Mouse (Mus musculus) forebrain, embryonic 16.5 days (tissue): Measurements from ENCODE around the gene Ifnlr1. TPM values are rescaled to one million over a fixed set of nuclear protein-coding genes. Genes with fewer than 3 reads are reported as not detected.

Source experiments
- ATAC-seq: fragments of 200-750 bp; cut with Nextera tagmentation; 2 replicates; pipeline ENCODE4 v1.8.0; 2017; ENCODE audit warnings: mild to moderate bottlenecking, moderate library complexity
- H3K27ac ChIP-seq: fragments of 300-500 bp; sonication (generic); 2 replicates; pipeline ENCODE4 v1.5.1; 2014; ENCODE audit warnings: low read length, control low read depth
- H3K27me3 ChIP-seq: fragments of 300-500 bp; sonication (generic); replicated peaks from 2 replicates; pipeline ENCODE4 v1.6.1; 2014; ENCODE audit warnings: low read length; ENCODE audit not compliant: control insufficient read depth, insufficient read depth
- H3K36me3 ChIP-seq: fragments of 300-500 bp; sonication (generic); 2 replicates; pipeline ENCODE4 v1.6.1; 2014; ENCODE audit not compliant: control insufficient read depth, insufficient read depth
- H3K4me1 ChIP-seq: fragments of 300-500 bp; sonication (generic); replicated peaks from 2 replicates; pipeline ENCODE4 v1.6.1; 2014; ENCODE audit warnings: low read length; ENCODE audit not compliant: control insufficient read depth, insufficient read depth
- H3K4me2 ChIP-seq: fragments of 300-500 bp; sonication (generic); 2 replicates; pipeline ENCODE4 v1.6.1; 2014; ENCODE audit warnings: mild to moderate bottlenecking, low read length, control low read depth
- H3K4me3 ChIP-seq: fragments of 300-500 bp; sonication (generic); replicated peaks from 2 replicates; pipeline ENCODE4 v1.5.1; 2014; ENCODE audit warnings: mild to moderate bottlenecking, low read length, control low read depth
- H3K9ac ChIP-seq: fragments of 300-500 bp; sonication (generic); replicated peaks from 2 replicates; pipeline ENCODE4 v1.6.1; 2014; ENCODE audit warnings: low read depth, low read length, control low read depth
- H3K9me3 ChIP-seq: fragments of 300-500 bp; sonication (generic); 2 replicates; pipeline ENCODE4 v1.6.1; 2016; ENCODE audit warnings: low read length; ENCODE audit not compliant: control insufficient read depth
- WGBS: fragments of 180-500 bp; shearing (Covaris S2); extraction: QIAGEN DNeasy Blood & Tissue Kit; methylation state at CpG from one replicate; pipeline ENCODE4 v1.1.7; 2014; 5-methylcytosine and 5-hydroxymethylcytosine counted together
- polyA plus RNA-seq: library from polyadenylated mRNA; unstranded; fragments of >200 nt; fragmentation: Nextera tagmentation; extraction: Ambion mirVana; gene quantifications from 2 replicates; pipeline ENCODE4 v1.2.1, GENCODE M21; 2015

Ifnlr1 gene
- polyA plus RNA-seq, 1 experiment from 2014 or later: 0.18 TPM

DNA sequence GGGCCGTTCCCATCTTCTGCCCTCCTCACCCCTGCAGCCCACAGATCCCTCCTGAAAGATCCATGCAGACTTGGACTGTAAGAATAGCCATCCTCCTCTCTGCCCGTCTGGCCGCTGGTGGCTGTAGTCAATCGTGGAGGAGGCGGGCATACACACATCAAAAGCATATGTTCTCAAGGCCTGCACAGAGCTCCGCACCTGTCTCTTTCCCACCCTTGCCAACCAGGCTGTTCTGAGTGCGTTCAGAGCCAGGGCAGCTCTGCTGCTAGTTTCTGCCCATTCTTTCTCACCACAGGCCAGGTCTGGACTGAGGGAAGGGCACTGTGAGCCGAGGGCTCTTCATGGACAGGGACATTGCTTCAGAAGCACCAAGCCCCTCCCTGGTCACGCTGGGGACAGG is 44.1 kb downstream of the Ifnlr1 start:
- no peaks in the 10 kb centered on the region for H3K27me3 ChIP-seq
- no peaks in the 10 kb centered on the region for H3K36me3 ChIP-seq
- H3K9me3 ChIP-seq: 0 out of 2 replicates have a peak, but pooled peaks cover 2% of the 10 kb centered on the region
- H3K4me3 ChIP-seq: no peak overlapping the region
- H3K9ac ChIP-seq: no peak overlapping the region
- WGBS: 63% methylated on average over 9 of the region's 9 CpGs
- ATAC-seq: no peak
- H3K4me1 ChIP-seq: no peaks in the 10 kb centered on the region
- no peak overlapping the region for H3K4me2 ChIP-seq
- no peak overlapping the region for H3K27ac ChIP-seq

GRCm38 (mm10) chr4:135730951-135731350 is 44.9 kb downstream of the Ifnlr1 start:
- H3K4me1 ChIP-seq: no peaks in the 10 kb centered on the region
- no peak overlapping the region for H3K9ac ChIP-seq
- no peak overlapping the region for H3K27ac ChIP-seq
- ATAC-seq: no peak
- no peaks in the 10 kb centered on the region for H3K36me3 ChIP-seq
- 0 out of 2 replicates have a peak, but pooled peaks cover 2% of the 10 kb centered on the region for H3K9me3 ChIP-seq
- no peak overlapping the region for H3K4me3 ChIP-seq
- no peak overlapping the region for H3K4me2 ChIP-seq
- no peaks in the 10 kb centered on the region for H3K27me3 ChIP-seq
- WGBS: 70% methylated on average over 8 of the region's 8 CpGs

DNA sequence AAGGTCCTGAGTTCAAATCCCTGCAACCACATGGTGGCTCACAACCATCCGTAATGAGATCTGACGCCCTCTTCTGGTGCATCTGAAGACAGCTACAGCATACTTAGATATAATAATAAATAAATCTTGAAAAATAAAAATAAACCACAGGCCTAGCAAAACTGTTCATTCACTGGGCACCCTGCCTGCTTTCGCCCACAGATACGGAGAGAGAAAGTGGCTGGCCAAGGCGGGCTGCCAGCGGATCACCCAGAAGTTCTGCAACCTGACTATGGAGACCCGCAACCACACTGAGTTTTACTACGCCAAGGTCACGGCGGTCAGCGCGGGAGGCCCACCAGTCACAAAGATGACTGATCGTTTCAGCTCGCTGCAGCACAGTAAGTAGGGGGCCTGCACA is 47.8 kb downstream of the Ifnlr1 start:
- WGBS: 96% methylated on average over 14 of the region's 14 CpGs
- Histone ChIP-seq H3K4me3 (no peak overlapping the region), H3K27ac (no peak overlapping the region)

GRCm38 (mm10) chr4:135736903-135737302 is 50.8 kb downstream of the Ifnlr1 start:
- Histone ChIP-seq H3K4me2 (no peak overlapping the region), H3K36me3 (no peaks in the 10 kb centered on the region), H3K27ac (no peak overlapping the region), H3K27me3 (no peaks in the 10 kb centered on the region), H3K9ac (no peak overlapping the region), H3K9me3 (0 out of 2 replicates have a peak, but pooled peaks cover 2% of the 10 kb centered on the region), H3K4me1 (no peaks in the 10 kb centered on the region), H3K4me3 (no peak overlapping the region)
- no peak for ATAC-seq
- 70% methylated on average over 3 of the region's 3 CpGs for WGBS

More for the DNA sequence above, 47.8 kb downstream of the Ifnlr1 start:
- H3K4me1 ChIP-seq: no peaks in the 10 kb centered on the region
- H3K9ac ChIP-seq: no peak overlapping the region
- no peaks in the 10 kb centered on the region for H3K36me3 ChIP-seq
- no peaks in the 10 kb centered on the region for H3K27me3 ChIP-seq
- no peak for ATAC-seq
- H3K9me3 ChIP-seq: 0 out of 2 replicates have a peak, but pooled peaks cover 2% of the 10 kb centered on the region
- H3K4me2 ChIP-seq: no peak overlapping the region

DNA sequence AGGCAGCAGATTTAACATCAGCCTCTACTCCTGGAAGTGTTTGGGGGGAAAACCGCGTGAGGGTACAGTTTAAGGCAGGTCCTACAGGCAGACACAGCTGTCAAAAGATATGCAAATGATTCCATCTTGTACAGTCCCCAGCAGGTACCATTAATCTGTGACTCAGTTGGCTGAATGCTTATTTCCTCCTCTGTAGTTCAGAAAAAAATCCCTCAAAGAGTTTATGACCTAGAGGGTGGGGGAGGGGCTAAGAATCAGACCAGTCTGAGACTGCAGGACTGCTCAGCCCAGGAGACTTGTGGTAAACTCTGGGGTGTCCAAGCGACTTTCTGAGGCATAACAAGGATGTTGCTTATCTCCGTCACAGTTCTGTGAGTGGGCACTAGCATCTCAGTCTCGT is 52.1 kb downstream of the Ifnlr1 start:
- Histone ChIP-seq H3K9ac (no peak overlapping the region), H3K4me2 (no peak overlapping the region), H3K4me3 (no peak overlapping the region), H3K27me3 (no peaks in the 10 kb centered on the region), H3K9me3 (0 out of 2 replicates have a peak, but pooled peaks cover 2% of the 10 kb centered on the region), H3K27ac (no peak overlapping the region), H3K4me1 (no peaks in the 10 kb centered on the region), H3K36me3 (no peaks in the 10 kb centered on the region)
- no peak for ATAC-seq
- WGBS: 75% methylated on average over 5 of the region's 5 CpGs

GRCm38 (mm10) chr4:135739148-135739547 is 53.1 kb downstream of the Ifnlr1 start:
- Histone ChIP-seq H3K36me3 (no peaks in the 10 kb centered on the region), H3K4me2 (no peak overlapping the region), H3K27ac (no peak overlapping the region), H3K4me1 (no peaks in the 10 kb centered on the region), H3K4me3 (no peak overlapping the region), H3K9ac (no peak overlapping the region), H3K27me3 (no peaks in the 10 kb centered on the region), H3K9me3 (no peaks in the 10 kb centered on the region)
- no peak for ATAC-seq
- WGBS: 72% methylated on average over 7 of the region's 7 CpGs

GRCm38 (mm10) chr4:135739672-135740071 is 53.6 kb downstream of the Ifnlr1 start:
- 93% methylated on average over 14 of the region's 14 CpGs for WGBS
- no peak overlapping the region for H3K9ac ChIP-seq
- H3K4me1 ChIP-seq: no peaks in the 10 kb centered on the region
- no peaks in the 10 kb centered on the region for H3K27me3 ChIP-seq
- no peak for ATAC-seq
- no peaks in the 10 kb centered on the region for H3K36me3 ChIP-seq
- no peak overlapping the region for H3K4me2 ChIP-seq
- no peaks in the 10 kb centered on the region for H3K9me3 ChIP-seq
- H3K27ac ChIP-seq: no peak overlapping the region
- no peak overlapping the region for H3K4me3 ChIP-seq

GRCm38 (mm10) chr4:135743520-135743919 is 57.4 kb downstream of the Ifnlr1 start:
- no peaks in the 10 kb centered on the region for H3K9me3 ChIP-seq
- H3K27ac ChIP-seq: no peak overlapping the region
- H3K4me2 ChIP-seq: no peak overlapping the region
- H3K4me1 ChIP-seq: no peaks in the 10 kb centered on the region
- ATAC-seq: no peak
- H3K36me3 ChIP-seq: no peaks in the 10 kb centered on the region
- no peak overlapping the region for H3K4me3 ChIP-seq
- H3K27me3 ChIP-seq: no peaks in the 10 kb centered on the region
- H3K9ac ChIP-seq: no peak overlapping the region
- WGBS: 71% methylated on average over 6 of the region's 6 CpGs

DNA sequence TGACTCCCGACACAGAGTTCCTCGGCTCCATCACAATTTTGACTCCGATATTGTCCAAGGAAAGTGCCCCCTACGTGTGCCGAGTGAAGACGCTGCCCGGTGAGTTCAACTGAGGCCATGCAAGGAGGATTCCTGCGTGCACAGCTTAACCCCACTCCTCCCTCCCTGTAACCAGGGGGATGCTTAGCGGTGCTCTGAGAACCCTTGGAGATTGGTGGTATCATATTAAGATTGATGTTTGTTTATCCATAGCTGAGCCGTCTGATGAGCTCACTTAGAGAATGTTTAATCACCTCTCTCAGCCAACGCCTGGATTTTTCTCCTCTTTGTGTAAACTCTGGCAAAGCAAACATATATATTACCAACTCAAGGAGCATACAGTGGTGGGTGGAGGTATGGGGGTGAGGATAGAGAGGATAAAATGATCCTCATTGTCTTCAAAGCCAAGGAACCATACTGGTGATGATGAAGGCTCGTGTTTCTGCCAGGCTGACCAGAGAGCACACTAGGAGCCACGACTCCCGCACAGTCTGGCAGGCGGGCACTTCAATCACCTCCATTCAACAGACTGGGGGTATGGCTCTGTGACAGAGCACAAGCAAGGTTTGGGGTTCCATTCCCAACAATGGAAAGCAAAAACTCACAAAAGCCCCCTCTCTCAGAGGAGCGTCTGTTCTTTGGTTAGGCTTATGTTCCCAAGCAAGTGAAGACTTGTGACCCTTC is 58.8 kb downstream of the Ifnlr1 start:
- 68% methylated on average over 16 of the region's 16 CpGs for WGBS
- Histone ChIP-seq H3K9ac (no peak overlapping the region), H3K4me1 (no peaks in the 10 kb centered on the region), H3K4me3 (no peak overlapping the region), H3K4me2 (no peak overlapping the region), H3K27ac (no peak overlapping the region), H3K36me3 (no peaks in the 10 kb centered on the region), H3K27me3 (no peaks in the 10 kb centered on the region), H3K9me3 (no peaks in the 10 kb centered on the region)
- ATAC-seq: no peak
